Mouse (Mus musculus): ENCODE data around the gene Lhfpl3.

Gene Lhfpl3

DNA sequence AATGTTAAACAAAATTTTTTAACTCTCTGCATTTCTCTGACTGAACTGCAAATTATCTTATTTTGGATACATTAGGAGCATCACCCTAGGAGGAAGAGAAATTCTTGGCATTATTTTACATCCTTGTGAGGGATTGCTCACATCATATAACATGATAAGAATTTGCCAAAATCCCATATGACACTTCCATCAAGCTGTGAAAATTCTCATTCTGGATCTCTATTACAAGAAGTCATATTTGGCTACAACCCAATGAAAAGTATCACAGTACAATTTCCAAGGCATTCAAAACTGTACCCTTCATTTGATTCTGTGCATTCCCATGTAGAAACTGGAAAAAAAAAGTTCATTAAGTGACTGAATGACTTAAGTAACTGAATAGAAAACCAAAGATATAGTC lies 180.3 kb downstream of the Lhfpl3 start:
- DNase-seq (ENCODE audit: low spot score in 2 of 2) = no peak

DNA sequence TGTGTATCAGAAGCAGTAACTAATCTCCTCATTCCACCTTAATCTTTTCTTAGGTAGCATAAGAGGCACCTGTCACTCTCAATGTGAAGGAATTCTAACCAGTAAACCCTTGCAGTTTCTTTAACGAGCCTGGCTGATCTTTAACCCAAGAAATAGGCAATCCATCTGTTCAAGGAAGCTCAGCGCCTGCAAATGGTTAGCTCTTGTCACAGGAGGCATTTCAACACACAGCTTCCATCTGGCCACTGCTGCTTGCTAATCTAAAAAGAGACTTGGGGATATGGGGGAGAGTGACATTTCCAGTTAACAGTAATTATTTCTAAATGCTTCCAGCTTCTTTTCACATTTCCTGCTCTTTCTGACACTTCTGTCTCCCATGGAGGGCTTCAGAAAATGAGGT lies 182.9 kb downstream of the Lhfpl3 start:
- no peak for DNase-seq (ENCODE audit: low spot score in 2 of 2)

DNA sequence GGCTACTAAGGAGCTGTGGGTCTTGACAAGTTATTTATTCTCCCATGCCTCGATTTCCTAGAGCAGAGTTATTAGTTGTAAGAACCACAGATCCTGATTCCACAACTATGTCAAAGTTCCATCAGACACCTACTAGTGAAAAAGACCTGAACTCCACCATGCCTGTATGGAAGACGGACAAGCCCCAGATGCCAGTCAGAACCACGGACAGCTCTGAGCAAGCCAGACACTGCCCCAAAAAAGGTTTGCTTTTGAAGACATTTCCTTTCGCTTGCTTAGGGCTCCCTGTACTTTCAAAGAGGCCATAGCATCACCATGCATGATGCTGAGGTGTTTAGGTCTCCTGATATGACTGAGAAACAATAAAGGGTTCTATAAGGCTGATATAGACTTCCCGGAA lies 197.4 kb downstream of the Lhfpl3 start:
- no peak for DNase-seq (ENCODE audit: low spot score in 2 of 2)

DNA sequence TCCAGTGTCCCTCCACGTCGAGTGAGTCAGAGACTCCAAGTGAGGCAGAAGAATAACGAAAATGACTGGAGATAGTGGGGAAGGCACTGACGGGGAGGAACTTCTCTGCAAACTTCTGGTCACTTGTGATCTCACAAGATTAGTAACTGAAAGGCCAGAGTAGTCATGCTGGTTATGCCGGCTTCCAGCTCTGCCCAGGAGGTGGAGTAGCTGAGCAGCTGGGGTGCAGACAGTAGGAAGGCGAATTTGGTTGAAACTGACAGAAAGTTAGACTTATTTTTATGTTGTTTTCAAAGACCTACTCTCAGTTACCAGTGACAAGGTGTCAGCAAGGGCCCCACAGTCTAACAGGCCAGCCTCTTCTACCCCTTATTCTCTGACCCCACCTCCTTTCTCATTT lies 217.4 kb downstream of the Lhfpl3 start:
- no peak for DNase-seq (ENCODE audit: low spot score in 2 of 2)

DNA sequence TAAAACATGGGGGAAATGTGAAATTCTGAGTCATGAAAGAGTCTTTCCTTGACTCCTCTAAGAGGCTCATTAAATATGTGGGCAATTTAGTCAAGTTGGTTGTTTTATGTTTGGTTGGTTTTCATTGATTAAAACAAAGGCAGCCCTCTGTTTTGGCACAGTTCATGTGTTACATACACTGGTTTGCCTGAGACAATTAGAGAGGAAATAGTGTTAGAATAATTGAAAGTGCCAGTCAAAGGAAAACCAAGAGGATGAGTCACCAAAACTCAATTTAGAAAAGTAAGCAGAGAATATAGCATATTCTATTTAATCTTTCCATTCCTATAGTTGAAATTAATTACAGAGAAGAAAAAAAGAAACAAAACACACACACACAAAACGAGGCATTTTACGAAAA lies 240.9 kb downstream of the Lhfpl3 start:
- no peak for DNase-seq (ENCODE audit: low spot score in 2 of 2)

DNA sequence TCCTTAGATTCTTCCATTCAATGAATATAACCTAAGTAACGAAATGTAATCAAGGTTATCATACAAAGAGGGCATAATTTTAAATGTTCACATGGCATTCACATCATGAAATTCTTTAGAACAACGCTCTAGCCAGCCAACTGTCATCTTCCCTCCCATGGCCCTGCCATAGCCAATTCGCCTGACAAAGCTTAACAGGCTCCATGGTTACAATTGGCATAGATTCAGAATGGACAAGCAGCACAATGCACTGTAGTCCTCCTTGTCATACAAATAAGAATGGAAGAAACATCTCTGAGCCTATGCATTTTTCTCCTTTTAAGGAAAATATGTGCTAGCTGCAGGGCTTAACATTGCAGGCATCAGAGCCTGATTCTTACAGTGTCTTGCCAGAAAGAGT lies 254.0 kb downstream of the Lhfpl3 start:
- no peak for DNase-seq (ENCODE audit: low spot score in 2 of 2)

DNA sequence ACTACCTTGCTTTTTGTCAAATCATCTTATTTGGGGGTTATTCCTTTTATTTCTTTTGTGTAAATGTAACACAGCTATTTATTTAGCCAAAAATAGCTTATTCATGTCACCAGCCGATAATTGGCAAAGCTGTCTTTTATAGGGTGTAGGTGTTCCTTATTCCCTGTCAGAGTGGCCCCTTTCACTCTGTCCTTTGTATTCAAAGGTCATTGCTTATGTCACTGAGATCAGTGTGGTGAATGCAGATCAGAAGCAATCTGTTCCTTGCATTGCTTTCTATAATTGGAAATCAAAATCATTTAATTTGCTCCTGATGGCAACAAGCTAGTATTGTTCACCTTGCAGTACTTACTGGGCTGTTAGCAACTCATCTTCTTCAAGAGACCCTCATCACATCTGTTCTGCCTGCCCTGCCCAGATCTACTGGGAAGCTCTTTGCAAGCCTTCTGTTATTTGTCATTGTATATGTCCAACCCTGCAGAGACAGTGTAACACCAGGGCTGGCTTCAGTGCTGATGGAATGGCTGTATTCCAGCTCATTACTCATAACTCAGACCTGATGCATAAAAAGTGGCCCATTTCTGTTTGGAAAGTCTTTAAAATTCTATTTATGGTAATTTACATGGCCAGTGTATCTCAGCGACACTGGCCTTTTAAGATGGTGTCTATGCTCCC lies 257.4 kb downstream of the Lhfpl3 start:
- no peak for DNase-seq (ENCODE audit: low spot score in 2 of 2)

DNA sequence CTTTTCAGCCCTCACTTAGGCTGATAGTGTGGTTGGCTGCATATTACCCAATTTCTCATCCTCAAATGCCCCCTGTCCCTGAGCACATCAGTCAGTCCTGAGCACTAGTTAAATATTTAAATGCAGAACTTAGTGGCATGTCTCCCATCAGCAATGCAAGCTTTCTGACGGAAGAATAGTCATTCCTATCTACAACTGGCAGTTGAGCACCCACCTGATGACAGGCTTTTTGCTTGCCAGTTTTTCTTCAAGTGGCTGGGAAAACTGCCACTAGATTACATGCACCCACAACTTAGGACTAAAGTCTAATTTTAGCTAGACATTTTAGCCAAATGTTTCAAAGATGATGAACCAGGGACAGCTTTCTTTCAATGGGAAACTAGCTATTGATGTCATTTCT lies 260.3 kb downstream of the Lhfpl3 start:
- DNase-seq (ENCODE audit: low spot score in 2 of 2) = no peak

DNA sequence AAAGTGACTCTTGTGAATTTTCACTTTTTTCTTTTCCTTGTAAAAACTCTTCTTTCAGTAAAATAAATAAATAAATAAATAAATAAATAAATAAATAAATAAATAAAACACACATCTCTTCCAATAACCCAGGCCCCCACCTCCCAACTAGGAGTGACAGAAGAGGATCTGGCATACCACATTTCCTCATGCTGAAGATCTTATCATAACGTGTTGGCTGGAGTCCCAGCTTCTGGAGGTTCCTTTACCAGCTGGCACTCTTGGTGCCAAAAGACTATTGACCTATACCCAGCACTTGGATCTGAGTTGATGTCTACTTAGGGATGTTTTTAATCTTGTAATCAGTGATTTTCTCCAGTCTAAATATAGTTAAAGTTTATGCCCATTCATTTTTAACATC lies 264.6 kb downstream of the Lhfpl3 start:
- DNase-seq (ENCODE audit: low spot score in 2 of 2) = no peak

DNA sequence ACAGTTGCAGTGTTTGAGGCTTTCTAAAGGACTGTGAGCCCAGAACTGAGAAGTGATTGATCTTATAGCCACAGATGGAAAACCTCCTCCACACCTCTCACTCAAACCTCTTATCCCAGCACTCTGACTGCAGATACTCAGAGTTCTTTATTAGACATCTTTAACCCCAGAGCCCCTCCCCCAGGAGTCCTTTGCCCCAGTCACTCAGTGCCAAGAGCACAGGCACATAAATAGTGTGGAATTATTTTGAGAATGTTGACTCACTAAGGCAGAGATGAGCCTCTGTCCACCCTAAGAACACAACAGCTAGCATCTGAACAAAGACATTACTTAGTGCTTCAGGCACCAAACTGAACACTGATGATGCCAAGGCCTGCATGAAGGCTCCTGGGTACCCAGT lies 268.1 kb downstream of the Lhfpl3 start:
- DNase-seq (ENCODE audit: low spot score in 2 of 2) = no peak

DNA sequence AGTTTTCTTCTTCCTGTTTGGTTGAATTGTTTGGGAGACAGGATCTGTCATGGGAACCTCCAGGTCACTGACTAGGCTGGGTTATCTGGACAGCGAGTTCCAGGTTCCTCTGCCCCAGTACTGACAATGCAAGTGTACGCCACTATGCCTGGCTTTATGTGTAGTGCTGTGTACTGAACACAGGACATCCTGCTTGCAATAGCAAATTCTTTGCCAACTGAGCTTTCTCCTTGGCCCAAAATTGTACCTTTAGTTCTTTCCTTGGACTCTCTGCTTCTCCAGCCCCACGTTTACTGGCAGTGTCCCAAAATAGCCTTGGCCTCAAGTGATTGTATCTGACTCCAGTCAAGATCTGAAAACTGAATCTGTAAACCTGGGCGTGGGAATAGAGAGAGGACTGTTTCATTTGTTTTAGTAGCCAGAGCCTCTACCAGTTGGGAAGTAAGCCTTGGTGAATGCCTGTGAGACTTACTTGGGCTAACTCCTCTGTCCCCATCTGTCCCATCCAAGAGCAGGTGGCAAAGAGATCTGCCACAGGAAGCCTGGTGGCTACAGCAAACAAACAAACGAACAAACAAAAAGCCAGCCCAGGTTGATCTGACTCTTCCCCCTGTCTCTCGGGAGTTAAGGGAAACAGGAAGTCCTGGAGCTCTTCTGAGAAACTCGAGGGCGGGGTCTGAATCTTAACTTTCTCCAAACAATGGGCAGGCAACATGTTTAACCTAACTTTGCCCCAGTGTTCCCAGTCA lies 269.9 kb downstream of the Lhfpl3 start:
- no peak for DNase-seq (ENCODE audit: low spot score in 2 of 2)

DNA sequence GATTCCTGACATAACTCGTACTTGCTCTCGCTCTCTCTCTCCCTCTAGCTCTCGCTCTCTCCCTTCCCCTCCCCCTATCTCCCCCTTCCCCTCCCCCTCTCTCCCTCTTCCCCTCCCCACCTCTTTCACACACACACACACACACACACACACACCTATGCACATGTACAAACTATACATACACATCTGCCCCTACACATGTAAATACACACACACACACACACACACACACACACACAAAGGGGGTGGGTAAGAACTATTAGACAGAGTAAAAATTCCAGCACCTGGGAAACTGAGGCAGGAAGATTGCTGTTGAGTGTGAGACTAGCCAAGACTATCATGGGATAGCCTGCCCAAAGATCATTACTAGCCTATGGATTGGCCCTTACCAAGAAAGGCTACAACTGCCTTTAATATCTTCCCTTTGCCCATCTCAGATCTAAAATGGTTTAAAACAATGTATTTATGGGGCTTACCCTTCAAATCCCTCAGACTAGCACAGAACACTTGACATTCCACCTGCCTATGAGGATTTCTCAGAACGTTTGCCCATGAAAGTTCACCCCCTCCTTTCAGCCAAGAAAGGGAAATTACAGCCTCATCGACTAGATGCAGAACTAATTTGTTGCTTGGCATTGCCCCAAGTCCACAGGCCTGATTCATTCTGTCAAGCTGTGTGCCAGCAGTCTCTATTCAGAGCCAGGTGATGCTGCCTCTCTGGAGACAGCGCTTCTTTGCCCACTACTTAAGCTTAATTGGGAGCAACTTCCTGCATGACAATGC lies 289.3 kb downstream of the Lhfpl3 start:
- DNase-seq (ENCODE audit: low spot score in 2 of 2) = no peak

DNA sequence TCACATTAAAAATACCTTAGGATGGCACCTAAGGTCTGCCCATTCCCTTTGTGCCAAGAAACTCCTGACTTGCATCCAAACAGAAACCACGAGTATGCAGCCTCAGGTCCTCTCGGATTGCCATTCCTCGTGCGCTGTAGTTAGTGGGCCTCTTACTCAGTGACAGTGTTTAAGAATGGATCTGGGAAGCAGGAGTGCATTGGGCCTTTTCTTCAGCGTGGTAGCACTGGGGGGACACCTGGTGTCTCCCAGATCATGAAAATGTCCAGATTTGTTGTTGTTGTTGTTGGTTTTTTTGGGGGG lies 289.8 kb downstream of the Lhfpl3 start:
- DNase-seq (ENCODE audit: low spot score in 2 of 2) = no peak

DNA sequence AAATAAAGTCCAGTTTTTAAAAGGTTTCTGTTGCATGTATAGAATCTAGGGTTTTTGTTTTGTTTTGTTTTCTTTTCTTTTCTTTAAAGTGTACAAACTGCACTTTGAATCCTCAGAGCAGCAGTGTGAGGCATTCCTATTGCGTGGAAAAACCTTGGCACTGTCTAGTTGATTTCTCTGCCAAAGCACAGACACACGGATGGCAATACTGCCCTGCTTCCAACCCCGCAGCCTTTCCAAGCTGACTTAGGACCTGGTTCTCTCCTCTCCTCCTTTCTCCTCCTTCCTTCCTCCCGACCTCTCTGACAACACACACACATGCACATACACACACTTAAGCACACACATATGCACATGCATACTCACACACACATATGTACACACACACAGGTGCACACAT lies 294.6 kb downstream of the Lhfpl3 start:
- DNase-seq (ENCODE audit: low spot score in 2 of 2) = no peak

DNA sequence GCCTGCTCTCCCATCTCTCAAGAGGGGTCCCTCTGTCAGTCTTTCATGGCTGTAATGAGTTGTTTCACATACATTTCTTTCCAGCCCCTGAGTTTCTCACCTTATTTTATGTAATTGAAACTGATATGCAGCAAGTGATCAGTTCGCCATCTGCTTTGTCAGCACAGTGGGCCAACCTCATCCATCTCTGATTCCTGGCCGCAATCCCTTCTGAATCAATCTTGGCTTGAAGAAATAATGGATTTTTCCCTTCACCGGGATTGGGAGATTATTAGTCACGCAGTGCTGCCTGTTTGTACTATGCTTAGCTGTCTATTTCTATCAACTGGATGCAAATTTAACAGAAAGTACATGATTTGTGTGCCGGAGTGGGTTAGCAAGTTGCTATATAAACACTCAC lies 297.0 kb downstream of the Lhfpl3 start:
- no peak for DNase-seq (ENCODE audit: low spot score in 2 of 2)

DNA sequence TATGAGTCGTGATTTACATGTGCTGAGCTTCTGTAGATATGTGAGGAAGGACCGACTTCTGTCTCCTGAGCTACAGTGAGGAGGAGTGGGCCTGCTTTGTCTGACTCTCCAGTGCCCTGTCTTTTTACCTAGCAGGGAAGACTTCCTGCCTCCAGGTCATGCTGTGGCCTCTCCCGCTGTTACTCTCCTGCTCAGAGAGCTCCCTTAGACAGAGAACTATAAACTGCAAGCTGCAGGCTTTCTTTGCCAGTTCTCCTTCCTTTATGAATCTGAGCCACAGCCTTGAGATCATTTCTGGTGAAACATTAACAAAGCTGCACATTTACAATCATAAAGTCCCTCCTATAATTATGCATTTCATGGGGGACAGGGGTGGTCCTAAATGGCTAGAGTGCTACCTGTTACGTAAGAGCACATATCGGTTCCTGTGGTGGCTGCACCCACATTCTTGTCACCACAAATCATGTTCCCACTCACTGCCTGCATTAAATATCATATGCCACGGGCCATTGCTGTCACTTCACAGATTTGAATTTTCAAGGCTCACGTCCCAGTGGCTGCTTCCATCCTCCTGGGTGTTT lies 303.3 kb downstream of the Lhfpl3 start:
- no peak for DNase-seq (ENCODE audit: low spot score in 2 of 2)

DNA sequence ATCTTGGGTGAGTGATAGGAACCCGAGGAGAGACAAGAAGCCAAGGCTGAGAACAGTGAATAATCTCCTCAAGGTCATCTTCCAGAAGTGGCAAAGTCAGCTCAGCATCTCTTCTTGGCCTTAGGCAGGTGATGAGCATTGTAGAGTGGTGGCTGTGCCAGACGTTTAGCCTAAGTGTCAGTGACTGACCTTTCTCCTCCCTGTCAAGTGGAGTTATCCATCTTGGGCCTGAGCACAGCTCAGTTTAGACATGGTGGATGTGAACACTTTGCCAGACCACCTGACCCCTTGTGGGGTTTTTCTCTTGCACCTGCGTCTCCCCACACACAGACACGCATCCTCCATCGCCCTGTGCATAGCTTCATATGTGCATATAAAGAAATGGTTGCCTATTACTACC lies 305.6 kb downstream of the Lhfpl3 start:
- no peak for DNase-seq (ENCODE audit: low spot score in 2 of 2)

DNA sequence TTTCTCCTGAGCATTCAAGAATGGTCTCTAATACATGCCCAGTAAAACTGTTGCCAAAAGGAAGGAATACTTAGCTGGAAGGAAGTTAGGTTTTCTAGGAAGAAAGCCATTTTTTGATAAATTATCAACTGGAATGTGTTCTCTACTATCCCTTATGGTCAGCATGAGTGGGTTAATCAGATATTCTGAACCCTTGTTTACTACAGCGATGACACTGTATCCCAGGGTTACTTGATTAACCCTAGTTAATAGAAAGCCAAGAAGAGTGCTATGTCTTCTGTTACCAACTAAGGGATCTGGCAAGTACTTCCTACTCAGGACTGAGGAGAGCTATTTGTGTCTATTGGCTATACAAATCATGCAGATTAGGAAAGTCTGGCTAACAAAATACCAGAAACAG lies 349.0 kb downstream of the Lhfpl3 start:
- DNase-seq (ENCODE audit: low spot score in 2 of 2) = no peak

DNA sequence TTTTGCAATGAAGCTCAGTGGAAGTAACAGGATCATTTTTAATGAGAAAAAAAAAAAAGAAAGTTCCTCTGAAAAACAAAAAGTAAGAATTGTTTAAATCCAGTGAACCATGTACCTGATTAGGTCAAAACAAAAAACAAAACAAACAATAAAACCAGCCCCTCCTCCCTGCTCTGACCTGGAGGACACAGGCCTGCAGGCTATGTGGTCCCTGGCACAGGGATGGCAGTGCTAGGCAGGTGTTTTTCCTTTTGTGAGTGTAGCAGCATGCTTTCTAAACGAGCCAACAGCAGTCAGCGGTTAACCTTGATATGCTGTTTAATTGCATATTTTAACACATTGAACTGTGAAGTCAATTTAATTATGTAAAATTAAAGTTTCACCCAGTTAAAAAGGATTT lies 360.7 kb downstream of the Lhfpl3 start:
- DNase-seq (ENCODE audit: low spot score in 2 of 2) = no peak

DNA sequence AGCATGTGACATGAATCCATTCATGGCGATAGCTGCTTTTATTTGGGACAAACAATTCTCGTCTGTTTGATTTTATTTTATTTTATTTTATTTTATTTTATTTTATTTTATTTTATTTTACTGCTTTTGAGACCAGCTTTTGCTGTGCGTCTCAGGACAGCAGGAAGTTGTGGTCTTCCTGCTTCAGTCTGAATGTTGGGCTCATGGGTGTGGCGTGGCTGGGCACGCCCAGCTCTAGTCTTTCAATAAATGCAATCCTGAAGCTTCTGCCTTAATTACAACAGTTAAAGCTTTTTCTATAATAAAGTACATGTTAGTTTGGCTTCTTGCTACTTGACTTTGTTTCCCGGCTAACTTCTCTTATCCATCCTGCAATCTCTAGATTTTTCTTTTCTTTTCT lies 365.4 kb downstream of the Lhfpl3 start:
- no peak for DNase-seq (ENCODE audit: low spot score in 2 of 2)

DNA sequence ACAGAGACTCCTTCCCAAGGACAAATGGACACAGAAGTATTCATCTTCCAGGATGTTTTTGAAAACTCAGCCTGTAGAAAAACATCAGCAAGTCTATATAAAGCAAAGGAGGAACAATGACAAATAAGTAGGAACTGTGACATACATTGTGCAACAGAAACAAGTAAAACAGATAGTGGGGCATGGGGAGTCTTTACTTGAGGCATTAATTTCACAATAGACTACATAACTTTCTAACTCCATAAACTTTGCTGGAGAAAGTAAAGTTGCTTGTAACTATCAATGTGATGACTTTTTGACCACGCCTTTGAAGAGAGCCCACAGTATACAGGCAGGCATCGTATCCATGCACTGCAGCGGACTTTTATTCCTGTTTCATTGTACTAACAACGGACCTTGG lies 368.4 kb downstream of the Lhfpl3 start:
- DNase-seq (ENCODE audit: low spot score in 2 of 2) = no peak

DNA sequence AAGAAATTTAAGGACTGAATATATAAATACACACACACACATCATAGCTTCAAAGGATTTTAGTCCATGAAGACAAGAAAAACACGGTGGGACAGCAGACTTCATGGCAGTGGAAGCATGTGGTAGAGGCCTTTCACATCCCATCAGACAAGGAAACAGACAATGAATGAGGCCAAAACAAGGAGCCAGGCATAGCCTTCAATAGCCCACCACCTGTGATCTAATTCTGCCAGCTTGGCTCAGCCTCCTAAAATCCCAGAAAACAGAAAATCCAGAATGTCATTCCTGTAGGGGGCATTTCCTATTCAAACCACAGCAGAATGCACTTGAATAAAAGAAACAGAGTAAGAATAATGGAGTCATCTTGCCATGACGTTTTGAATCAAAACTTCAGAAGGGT lies 381.0 kb downstream of the Lhfpl3 start:
- no peak for DNase-seq (ENCODE audit: low spot score in 2 of 2)
